Mouse (Mus musculus) c-Kit-positive CD71-positive TER-119-negative erythroid progenitor cells, embryonic 14.5 days (primary cell): ENCODE results near the gene Atad1.
"Not testable (repeated sequence)": the region's sequence is repeated elsewhere in the genome, so short reads cannot be mapped to it uniquely, and the experiment has no call there.

Experiments
- DNase-seq: peaks from one replicate; pipeline ENCODE4 v3.0.0-alpha.2; 2013; ENCODE audit warnings: low read depth

The Atad1 gene

DNA sequence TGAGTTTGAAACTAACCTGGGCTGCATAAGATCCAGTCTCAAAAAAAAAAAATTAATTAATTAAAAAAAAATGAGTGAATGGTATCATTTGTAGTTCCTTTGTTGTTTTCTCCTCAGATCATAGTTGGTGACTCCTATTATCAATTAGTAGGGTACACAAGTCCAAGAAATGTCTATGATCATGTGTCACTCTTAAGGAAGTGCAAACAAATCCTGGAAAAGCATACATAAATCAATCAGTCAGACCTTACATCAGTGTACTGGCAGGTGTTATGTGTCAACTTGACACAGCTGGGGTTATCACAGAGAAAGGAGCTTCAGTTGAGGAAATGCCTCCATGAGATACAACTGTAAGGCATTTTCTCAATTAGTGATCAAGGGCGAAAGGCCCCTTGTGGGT, 71.8 kb downstream of the Atad1 start:
- DNase-seq = not testable (repeated sequence)

DNA sequence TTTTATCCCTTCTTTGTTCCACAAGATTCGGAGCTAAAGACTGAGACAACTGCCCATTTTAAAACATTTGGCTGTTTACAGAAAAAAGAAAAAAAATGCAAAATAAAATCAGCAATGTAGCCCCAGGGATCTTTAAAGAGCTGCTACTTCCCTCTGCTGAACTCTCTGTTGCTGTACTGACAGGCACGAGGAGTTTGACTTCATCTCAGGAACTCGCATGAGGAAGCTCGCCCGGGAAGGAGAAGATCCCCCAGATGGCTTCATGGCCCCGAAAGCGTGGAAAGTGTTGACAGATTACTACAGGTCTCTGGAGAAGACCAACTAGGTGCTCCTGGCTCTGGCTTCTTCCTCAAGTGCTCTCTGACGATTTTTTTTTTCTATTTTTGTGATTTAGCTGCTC, 74.3 kb downstream of the Atad1 start:
- no peak for DNase-seq

DNA sequence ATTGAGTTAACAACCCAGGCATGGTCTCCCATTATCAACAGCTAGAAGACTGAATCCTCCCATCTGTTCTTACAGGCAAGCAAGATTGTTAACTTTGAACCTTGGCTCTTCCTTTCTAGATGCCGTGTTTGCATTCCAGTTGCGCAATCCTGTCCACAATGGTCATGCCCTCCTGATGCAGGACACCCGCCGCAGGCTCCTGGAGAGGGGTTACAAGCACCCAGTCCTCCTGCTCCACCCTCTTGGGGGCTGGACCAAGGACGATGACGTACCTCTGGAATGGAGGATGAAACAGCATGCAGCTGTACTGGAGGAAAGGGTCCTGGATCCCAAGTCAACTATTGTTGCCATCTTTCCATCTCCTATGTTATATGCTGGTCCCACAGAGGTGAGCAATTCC, 76.7 kb downstream of the Atad1 start:
- DNase-seq = no peak

DNA sequence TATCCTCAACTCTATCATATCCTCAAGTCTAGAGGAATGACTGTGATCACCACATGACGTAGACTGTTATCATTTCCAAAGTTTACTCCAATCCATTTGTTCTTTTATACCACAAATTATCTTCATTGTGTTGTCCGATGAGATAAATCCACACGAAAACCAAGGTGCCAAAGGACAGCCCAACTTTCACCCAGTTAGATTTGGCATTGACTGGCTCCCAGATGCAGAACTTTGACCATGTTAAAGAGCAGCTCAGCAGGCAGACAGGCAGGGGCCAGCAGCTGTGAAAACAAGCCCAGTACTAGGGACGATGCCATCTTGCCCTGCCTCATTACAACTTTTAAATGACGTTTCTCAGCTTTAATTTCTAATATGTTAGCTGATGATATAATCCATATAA, 80.2 kb downstream of the Atad1 start:
- no peak for DNase-seq

DNA sequence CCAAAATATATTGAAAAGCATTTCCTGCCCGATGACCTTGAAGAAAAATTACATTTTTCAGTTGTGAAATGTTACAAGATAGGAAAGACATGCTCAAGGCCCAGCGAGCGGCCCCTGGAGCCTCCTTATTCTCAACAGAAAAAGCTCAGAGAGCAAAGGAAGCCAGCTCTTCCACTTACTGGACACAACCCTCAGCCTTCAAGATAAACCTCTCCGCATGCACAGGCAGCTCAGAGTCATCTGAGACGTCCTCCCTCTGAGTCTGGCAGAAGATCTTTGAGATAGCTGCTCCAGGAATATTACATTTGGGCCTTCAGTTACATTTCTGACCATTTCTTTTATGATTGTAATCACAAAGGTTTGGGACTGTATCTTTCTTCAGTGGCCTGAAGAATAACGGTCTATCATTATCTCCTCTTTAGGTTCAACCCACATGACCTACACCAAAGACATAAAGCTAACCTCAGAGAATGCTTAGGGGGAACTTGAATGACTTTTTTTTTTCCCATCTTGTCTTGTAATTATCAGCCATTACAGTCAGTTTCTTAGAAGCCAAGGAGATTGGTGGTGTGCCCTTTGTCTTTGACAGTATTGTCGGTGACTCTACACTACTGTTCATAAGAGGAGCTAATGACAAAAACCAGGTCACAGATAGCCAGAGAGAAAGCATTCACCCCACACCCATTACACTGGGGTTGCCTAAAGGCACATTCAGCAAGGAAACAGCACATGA, 85.8 kb downstream of the Atad1 start:
- no peak for DNase-seq

DNA sequence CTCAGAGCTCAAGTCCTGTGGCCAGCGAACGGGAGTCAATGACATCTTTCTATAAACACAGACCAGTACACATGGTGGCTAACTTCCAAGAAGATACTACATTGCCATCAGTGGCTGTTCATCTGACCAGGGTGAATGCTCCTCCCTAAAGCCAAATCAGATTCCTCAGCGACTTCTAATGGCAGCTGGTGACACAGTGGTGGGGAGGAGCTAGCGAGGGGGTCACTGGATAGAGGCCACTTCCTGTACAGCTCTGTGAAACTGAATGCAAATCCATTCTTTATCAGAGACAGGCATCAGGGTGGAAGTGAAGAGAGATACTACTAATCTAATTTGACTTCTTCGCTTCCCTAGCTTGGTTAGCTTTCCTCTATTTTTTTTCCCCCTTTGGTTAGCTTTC, 86.5 kb downstream of the Atad1 start:
- DNase-seq = no peak

DNA sequence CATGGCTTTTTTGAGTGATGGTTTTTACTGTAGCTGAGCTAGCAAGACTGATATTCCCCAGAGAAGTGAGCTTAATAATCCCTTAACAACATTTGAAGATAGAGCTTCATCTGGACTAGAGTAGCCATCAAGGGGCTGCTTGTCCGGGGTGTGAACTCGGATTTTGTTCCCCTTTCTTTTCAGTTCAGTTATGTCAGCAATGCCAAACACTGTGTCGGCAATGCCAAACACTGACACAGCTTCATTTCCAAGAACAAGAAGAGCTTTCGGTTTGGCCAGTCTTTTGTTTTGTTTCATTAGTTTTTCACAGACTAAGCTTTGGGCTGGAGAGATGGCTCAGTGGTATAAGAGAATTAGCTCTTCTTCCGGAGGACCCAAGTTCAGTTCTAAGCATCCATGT, 88.5 kb downstream of the Atad1 start:
- DNase-seq = no peak

DNA sequence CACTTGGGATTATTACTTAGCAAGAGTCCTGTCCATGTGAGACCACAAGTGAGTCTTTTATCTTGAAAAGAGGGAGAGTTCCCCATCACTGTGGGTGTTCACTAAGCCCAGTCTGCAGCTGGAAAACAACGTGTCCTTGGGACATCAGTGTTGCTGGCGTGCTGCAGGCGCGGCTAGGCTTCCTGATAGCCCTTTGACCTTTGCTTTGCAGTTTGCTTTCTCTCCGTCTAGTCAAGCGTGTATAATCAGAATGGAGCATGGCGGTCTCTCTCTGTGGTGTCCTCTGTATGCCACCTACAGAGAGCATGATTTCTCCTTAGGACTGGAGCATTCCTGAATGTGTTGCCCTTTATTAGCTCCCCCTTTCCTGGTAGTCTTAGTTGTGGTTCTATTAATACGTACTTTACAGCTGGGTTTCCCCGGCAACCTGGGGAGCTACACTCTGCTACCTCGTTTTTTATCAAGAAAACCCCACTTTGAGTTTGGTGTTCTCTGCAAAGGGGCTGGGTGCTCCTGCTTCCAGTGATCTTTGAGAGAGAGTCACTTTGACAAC, 91.5 kb downstream of the Atad1 start:
- no peak for DNase-seq

DNA sequence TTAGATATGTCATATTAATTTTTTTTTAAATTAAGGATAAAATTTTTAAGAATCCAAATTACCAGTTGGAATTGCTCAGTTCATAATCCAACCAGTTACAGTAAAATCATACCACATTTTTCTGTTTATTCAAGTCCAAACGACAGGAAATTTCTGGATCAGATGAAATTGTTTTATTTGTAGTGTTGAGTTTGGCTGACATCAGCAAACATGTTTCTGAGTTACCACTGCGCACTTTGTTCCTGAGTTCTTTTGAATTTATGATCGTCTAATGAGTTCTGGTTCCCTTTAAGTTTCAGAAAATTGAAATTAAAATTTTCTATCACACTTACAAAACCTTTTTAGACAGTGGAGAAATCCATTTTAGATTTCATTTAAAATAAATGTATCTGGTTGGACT, 93.2 kb downstream of the Atad1 start:
- DNase-seq = no peak

DNA sequence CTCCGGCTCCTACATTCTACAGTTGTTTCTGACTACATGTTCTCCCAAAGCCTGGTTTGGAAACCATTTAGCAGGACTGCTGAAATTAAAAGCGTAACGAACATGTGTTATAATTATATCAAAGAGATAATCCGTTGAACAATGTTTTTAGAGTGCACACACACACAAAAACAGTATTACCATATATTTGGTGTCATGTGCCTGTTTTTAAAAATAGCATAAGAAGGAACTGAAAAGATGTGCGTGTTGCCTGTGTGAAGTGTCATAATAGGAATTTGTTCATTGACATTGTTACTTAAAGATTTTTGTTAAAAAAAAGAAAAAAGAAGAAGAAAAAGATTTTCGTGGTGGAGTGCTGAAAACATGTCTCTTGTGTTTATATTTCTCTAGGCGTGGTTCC, 93.6 kb downstream of the Atad1 start:
- DNase-seq = no peak

DNA sequence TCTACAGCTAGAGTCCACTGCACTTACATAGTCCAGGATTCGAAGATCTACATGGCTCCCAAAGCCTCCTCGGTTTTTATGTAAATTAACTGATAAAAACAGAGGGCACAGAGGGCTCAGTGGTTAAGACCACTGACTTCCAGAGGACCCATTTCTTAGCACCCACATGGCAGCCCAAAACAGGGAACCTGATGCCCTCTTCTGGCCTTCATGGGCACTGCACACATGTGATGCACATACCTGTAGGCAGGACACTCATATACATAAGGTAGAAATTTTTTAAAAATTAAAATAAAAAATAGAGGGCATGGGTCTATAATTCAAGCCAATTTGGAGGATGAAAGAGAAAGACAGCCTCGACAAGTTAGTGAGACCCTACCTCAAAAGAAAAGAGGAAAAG, 95.9 kb downstream of the Atad1 start:
- no peak for DNase-seq

DNA sequence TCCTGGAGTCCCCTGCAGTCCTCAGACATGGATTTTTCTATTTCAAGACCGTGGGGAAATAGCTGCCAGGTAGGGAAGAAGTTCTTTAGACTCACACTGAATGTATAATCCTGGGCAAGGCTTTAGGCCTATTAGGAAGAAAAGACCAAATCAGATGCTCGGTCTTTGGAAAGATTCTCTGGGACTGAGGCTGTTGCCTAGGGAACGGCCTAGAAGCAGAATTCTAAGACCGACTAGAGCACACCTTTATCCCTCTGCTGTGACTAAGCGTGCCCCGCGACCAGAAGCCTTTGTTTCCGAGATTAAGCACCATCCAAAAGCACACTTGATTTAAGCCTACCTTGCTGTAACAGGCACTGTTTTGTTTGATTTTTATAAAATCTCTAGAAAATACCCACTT, 97.6 kb downstream of the Atad1 start:
- no peak for DNase-seq

DNA sequence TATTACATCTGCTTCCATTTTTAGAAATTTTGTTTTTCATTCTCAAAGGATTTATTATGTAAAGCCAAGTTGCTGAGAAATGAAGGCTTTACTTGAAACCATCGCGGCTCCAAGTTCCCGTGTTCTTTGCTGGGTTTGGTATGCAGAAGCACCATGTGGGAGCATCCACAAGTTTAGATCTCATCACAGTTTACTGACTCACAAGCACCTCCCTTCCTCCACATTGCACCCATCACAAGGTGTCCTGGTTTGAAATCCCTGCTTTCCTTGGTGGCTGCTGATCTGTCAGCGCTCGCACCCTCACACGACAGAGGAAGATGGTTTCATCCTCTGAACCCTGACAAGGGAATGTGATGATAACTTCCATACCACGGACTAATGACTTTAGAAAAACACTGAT, 98.1 kb downstream of the Atad1 start:
- no peak for DNase-seq

DNA sequence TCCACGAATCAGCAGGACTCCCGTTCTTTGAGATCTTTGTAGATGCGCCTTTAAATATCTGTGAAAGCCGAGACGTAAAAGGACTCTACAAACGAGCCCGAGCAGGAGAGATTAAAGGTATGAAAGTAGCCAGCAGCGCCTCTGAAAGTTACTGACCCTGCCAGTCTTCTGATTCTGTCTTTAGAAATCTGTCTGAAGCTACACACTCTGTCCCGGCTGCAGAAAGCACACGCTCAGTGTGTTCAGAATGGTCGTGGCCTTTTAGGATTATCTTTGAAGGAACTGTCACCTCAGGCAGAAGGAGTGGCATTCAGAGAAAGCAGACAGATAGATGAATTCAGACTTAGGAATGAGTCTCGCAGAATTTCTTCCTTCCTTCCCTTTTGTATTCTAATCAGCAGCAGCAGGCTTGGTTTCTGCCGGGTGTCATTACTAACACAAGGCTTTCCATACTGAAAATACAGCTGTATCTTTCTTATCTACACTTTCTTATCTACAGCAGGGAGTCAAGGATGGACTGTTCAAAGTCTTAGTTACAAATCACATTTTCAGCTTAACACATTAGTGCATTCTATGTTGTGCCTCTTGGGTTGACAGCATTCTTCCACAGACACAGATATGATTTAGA, 101.2 kb downstream of the Atad1 start:
- DNase-seq = no peak

DNA sequence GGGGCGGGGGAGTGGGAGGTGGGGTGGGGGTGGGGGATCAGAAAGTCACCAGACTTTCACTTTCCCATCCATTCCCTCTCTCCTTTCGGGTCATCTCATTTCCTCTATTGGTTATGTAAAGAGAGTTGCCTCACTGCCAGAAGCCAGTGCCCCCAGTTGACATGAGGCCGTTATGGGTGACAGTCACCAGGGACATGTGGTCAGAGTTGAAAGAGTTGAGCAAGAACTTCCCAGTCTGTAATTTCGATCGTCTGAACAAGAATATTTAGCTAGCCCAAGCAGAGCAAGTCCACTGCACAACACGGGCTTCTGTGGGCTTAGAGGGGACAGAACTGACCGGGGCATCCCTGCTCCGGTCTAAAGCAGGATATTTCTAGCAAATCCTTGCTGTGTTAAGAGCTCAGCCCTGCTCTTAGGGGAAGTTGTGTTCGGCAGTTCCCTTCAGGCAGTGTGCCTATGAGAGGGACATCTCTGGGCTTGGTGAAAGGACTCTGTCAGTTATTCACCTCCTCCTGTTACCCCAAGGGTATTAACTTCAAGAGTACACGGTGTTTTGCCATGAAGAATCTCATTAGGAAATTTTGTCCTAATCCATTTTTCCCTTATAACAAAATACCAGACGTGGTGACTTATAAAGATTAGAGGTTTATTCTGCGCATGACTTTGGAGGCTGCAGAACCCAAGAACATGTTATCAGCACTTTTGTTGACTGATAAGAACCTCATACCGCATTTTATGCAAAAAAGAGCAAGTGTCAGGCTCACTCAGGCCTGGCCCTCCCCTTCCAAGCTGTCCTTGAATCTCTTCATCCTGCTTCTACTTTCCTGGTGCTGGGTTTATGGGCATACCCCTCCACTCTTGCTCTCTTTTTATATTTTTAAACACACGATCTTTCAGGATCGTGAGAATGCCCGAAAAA, 102.0 kb downstream of the Atad1 start:
- DNase-seq = no peak

DNA sequence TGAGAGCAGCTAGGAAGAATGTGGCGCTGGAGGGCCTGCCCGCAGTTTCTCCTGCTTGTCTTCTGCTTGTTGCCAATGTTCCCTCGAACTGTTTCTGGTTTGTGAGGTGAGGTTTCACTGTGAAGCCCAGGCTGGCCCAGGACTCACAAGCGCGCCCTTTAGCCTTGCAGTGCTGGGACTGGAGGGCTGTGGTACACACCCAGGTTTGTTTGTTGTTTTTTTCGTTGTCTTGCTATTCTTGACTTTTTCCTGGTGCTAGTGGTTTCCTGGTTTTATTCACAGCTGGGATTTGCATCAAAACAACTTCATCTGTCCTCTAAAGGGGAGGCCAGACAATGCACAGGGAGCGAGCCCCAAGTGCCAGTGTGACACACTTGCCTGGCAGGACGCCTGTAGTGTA, 104.7 kb downstream of the Atad1 start:
- no peak for DNase-seq

DNA sequence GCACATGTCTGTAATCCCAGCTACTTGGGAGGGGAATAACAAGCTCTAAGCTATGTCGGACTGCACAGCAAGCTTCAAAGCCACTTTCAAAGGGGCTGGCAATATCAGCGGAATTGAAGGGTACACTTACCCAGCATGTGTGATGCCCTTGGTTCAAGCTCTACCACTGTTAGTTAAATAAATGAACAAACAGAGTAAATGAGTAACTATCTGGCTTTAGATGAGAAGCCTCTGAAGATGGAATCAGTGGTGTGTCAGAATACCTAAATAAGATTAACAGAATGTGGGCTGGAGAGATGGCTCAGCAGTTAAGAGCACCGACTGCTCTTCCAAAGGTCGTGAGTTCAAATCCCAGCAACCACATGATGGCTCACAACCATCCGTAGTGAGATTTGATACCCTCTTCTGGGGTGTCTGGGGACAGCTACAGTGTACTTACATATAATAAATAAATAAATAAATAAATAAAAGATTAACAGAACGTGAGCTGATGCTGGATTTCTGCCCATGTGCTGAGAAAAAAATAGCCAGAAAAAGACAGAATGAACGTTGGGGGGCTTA, 110.9 kb downstream of the Atad1 start:
- no peak for DNase-seq

DNA sequence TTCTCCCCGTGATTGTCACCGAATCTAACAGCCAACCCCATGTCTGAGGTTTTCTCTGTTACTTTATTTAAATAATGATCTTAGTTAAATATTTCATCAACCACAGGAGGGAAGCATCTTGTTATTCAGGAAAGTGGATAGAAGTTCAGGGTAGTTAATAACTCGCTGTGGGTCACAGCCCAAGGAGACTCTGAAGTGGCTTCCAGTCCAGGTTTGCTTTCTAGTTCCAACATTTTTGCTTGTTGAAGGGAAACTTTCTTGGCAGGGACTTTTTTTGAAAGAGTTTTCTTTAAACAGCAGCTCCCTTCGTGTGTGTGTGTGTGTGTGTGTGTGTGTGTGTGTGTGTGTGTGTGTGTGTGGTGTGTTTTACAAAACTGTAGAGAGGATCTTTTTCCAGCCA, 112.0 kb downstream of the Atad1 start:
- DNase-seq = no peak

DNA sequence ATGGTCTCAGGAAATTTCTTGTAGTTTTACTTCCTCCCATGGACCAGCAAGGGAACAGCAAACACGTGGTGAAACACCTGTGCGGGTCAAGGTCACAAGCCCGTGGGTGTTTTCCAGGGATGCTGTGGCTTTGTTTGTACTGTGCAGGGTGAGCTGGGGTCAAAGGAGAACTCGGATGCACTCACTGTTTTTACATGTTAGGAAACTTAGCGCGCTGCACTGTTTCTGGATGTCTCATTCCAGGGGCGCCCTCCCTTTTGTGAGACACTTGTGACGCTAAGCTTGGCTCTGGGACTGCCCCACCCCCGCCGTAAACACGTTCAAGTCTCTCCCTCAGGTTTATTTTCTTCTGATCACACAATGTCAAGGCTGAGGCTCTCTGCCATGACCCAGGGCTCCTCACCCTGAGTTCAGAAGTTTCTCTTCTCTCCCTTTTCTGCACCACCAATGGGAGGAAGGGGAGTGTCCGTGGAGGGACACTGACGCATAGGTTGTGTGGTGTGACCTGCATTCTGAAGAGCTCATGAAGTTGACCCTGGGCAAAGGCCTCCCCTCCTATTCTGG, 112.7 kb downstream of the Atad1 start:
- no peak for DNase-seq

DNA sequence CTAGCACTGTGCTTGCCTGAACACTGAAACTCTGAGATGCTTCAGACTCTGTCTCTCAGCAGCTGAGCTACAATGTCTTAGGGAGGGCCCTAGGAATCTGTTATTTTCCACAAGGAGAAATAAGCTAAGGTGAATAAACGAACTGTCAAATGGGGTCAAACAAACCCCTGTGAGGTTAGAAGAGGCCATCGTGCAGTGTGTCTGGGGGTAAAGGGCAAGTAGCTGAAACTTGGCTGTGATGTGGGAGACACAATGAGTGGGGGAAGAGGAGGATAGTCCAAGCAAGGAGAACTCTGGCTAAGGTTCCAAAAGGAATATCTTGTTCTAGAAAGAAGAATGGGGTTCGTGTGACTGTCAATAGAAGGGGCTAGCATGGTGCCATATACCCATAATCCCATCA, 117.4 kb downstream of the Atad1 start:
- no peak for DNase-seq
